In genomic region chr3:88483621-88484020, GRCm38 (mm10) we compare ENCODE assay signal across 9 mouse cellular contexts. TPM values are rescaled to one million over a fixed set of nuclear protein-coding genes. Genes with fewer than 3 reads are reported as not detected.
DNase-seq lines count a peak whose midpoint lies in the region; ATAC-seq and TF ChIP-seq lines count a peak whose summit lies in the region.
"Had no signal": no experiment of that assay in that cellular context is flagged by ENCODE, and none has a peak within 500 bp of the region (broad histone marks: within the 10 kb centered on the region; RNA-seq: fewer than 3 reads in every experiment).

No protein-coding gene starts in this region.

- no peaks in the 10 kb centered on the region for H3K79me2 ChIP-seq in CH12.LX (replicated peaks; ENCODE audit: control insufficient read depth, extremely low read depth, insufficient read depth, poor library complexity, severe bottlenecking)

- H3K4me2 ChIP-seq in CH12.LX (ENCODE audit: insufficient read depth, low read depth, poor library complexity, severe bottlenecking) = no peak overlapping the region
- H3K4me2 ChIP-seq in embryonic facial prominence, embryonic 11.5 days (ENCODE audit: low read depth, low read length) = no peak overlapping the region
- H3K4me2 ChIP-seq: heart, embryonic 15.5 days had no signal

- peak; percentile 71 for DNase-seq in CH12.LX (ENCODE audit: extremely low read depth)
- peak; percentile 86 for DNase-seq in adrenal gland, postnatal 10 days
- DNase-seq in embryonic facial prominence, embryonic 11.5 days (ENCODE audit: low spot score) = peak; percentile 90
- DNase-seq in heart, postnatal 10 days = peak; percentile 77 to 84
- peak; percentile 54 for DNase-seq in layer of hippocampus, adult 9-10 months (ENCODE audit: low spot score)
- DNase-seq in lung, postnatal 25 days (ENCODE audit: low spot score) = peak; percentile 73
- peak; percentile 83 for DNase-seq in retina, postnatal 1 day
- DNase-seq in urinary bladder, postnatal 4 days (ENCODE audit: low spot score in 2 of 2) = peak; percentile 65 to 86

- no peak overlapping the region for H3K4me3 ChIP-seq in CH12.LX (replicated peaks in 1 of 3; ENCODE audit: low read depth in 2 of 3, low read length in 2 of 3, poor library complexity in 1 of 3)
- H3K4me3 ChIP-seq in embryonic facial prominence, embryonic 11.5 days (ENCODE audit: low read depth, low read length) = no peak overlapping the region
- H3K4me3 ChIP-seq: heart, embryonic 15.5 days had no signal

- dilution Hi-C loops in CH12.LX (cut with MboI; ENCODE audit: extremely low pct_ligation_motif_present, extremely low pct_unique_long_range_greater_than_20kb, low sequenced_read_pairs) = no loop called here

- no peak for TF ChIP-seq EP300 in CH12.LX (IDR thresholded peaks at IDR 0.05; ENCODE audit: low read length)

- intact Hi-C loops in heart, postnatal 10 days (cut with DNase I) = loop anchor here (1.0 kb wide), 1 partner anchor 39 kb away; no protein-coding TSS in a partner anchor

- no peaks in the 10 kb centered on the region for H3K9me3 ChIP-seq in CH12.LX (replicated peaks; ENCODE audit: low read length)
- no peaks in the 10 kb centered on the region for H3K9me3 ChIP-seq in embryonic facial prominence, embryonic 11.5 days (replicated peaks; ENCODE audit: control insufficient read depth, low read length)
- H3K9me3 ChIP-seq: heart, embryonic 15.5 days had no signal

- TF ChIP-seq CTCF in CH12.LX (conservative IDR thresholded peaks at IDR 0.05 in 1 of 2, IDR thresholded peaks at IDR 0.05 in 1 of 2; ENCODE audit: low read depth in 2 of 2, low read length in 2 of 2) = peak; percentile 93

- H3K9ac ChIP-seq in CH12.LX (ENCODE audit: insufficient read depth, low read depth) = no peak overlapping the region
- H3K9ac ChIP-seq in embryonic facial prominence, embryonic 11.5 days (replicated peaks; ENCODE audit: low read length) = no peak overlapping the region
- H3K9ac ChIP-seq: heart, embryonic 15.5 days had no signal

- no peak for TF ChIP-seq POLR2A in CH12.LX (IDR thresholded peaks at IDR 0.05; ENCODE audit: low read depth, low read length)

- H3K27ac ChIP-seq in CH12.LX (ENCODE audit: insufficient read depth, low read depth) = no peak overlapping the region
- H3K27ac ChIP-seq in embryonic facial prominence, embryonic 11.5 days (replicated peaks; ENCODE audit: low read depth, low read length) = no peak overlapping the region
- H3K27ac ChIP-seq: heart, embryonic 15.5 days had no signal

- in situ Hi-C loops in CH12.LX (cut with MboI; ENCODE audit: low pct_ligation_motif_present, low pct_unique_long_range_greater_than_20kb, low sequenced_read_pairs) = no loop called here

- TF ChIP-seq RAD21 in CH12.LX (IDR thresholded peaks at IDR 0.05; ENCODE audit: low read depth, low read length) = peak; percentile 73

- H3K36me3 ChIP-seq in CH12.LX (replicated peaks in 1 of 2; ENCODE audit: control insufficient read depth in 1 of 2, insufficient read depth in 1 of 2, low read length in 1 of 2) = peaks cover 34 to 55% of the 10 kb centered on the region in 2 experiments
- H3K36me3 ChIP-seq in embryonic facial prominence, embryonic 11.5 days (replicated peaks; ENCODE audit: control insufficient read depth, insufficient read depth, low read depth, low read length) = no peaks in the 10 kb centered on the region; the same call in 1 of the 2 replicates

- H3K27me3 ChIP-seq in CH12.LX (replicated peaks) = peaks cover 14% of the 10 kb centered on the region
- peaks cover 26% of the 10 kb centered on the region for H3K27me3 ChIP-seq in embryonic facial prominence, embryonic 11.5 days (ENCODE audit: control insufficient read depth, insufficient read depth, low read length)

- 5% methylated on average over 5 of the region's 5 CpGs for WGBS in embryonic facial prominence, embryonic 11.5 days

- ATAC-seq in embryonic facial prominence, embryonic 11.5 days (replicated peaks; ENCODE audit: insufficient number of reproducible peaks, low FRiP score, low TSS enrichment, low read depth) = 0 out of 2 replicates have a peak, but pooled peaks have one; percentile 12

- H3K4me1 ChIP-seq in CH12.LX (ENCODE audit: control insufficient read depth in 1 of 2, insufficient read depth in 2 of 2) = peaks cover 3 to 6% of the 10 kb centered on the region in 2 experiments
- no peaks in the 10 kb centered on the region; the same call in 1 of the 2 replicates for H3K4me1 ChIP-seq in embryonic facial prominence, embryonic 11.5 days (ENCODE audit: control insufficient read depth, insufficient read depth, low read length)

TF ChIP-seq in CH12.LX, 34 proteins besides CTCF, POLR2A, EP300 and RAD21:
- TF ChIP-seq MEF2A (IDR thresholded peaks at IDR 0.05; ENCODE audit: borderline replicate concordance, low read depth, low read length) (0 out of 2 replicates have a peak, but pooled peaks have one; percentile 9), SMC3 (IDR thresholded peaks at IDR 0.05; ENCODE audit: low read depth, low read length) (peak; percentile 94), ZMIZ1 (IDR thresholded peaks at IDR 0.05; ENCODE audit: low read depth, low read length) (no peak), IRF4 (IDR thresholded peaks at IDR 0.05; ENCODE audit: low read depth, low read length) (peak; percentile 57), HCFC1 (IDR thresholded peaks at IDR 0.05; ENCODE audit: low read depth, low read length) (peak; percentile 30; the same call in 1 of the 2 replicates), SIN3A (IDR thresholded peaks at IDR 0.05; ENCODE audit: low read length) (0 out of 2 replicates have a peak, but pooled peaks have one; percentile 31), NELFE (IDR thresholded peaks at IDR 0.05; ENCODE audit: low read depth, low read length) (peak; percentile 58; the same call in 1 of the 2 replicates), BHLHE40 (IDR thresholded peaks at IDR 0.05; ENCODE audit: low read depth, low read length) (0 out of 2 replicates have a peak, but pooled peaks have one; percentile 12), MXI1 (IDR thresholded peaks at IDR 0.05; ENCODE audit: low read depth, low read length) (peak; percentile 88), MYC (IDR thresholded peaks at IDR 0.05; ENCODE audit: low read depth, low read length) (peak; percentile 53; the same call in 1 of the 2 replicates), TBP (conservative IDR thresholded peaks at IDR 0.05; ENCODE audit: low read depth, low read length) (no peak), ZKSCAN1 (IDR thresholded peaks at IDR 0.05; ENCODE audit: borderline replicate concordance, low read depth, low read length) (no peak), MAX (IDR thresholded peaks at IDR 0.05; ENCODE audit: low read length) (peak; percentile 43; the same call in 1 of the 2 replicates), ELF1 (IDR thresholded peaks at IDR 0.05; ENCODE audit: low read depth, low read length) (0 out of 2 replicates have a peak, but pooled peaks have one; percentile 9), NRF1 (IDR thresholded peaks at IDR 0.05; ENCODE audit: low read depth, low read length) (0 out of 2 replicates have a peak, but pooled peaks have one; percentile 20), PAX5 (IDR thresholded peaks at IDR 0.05; ENCODE audit: low read length) (no peak), MAZ (IDR thresholded peaks at IDR 0.05; ENCODE audit: low read depth, low read length) (0 out of 2 replicates have a peak, but pooled peaks have one; percentile 33), E2F4 (IDR thresholded peaks at IDR 0.05; ENCODE audit: insufficient replicate concordance, low read depth, low read length) (no peak), JUN (IDR thresholded peaks at IDR 0.05; ENCODE audit: insufficient read depth, low read depth, low read length) (no peak), TCF12 (IDR thresholded peaks at IDR 0.05; ENCODE audit: low read depth, low read length) (peak; percentile 51; the same call in 1 of the 2 replicates), ZC3H11A (IDR thresholded peaks at IDR 0.05; ENCODE audit: low read depth, low read length) (peak; percentile 61; the same call in 1 of the 2 replicates)

RNA-seq across cellular contexts. Expression of gene Sema4a, which starts 22.6 kb away (rescaled TPM):
- 4.5 and 4.7 TPM in 2 replicates for total RNA-seq in CH12.LX (2012; rRNA removed)
- 2.3 and 3.5 TPM in 2 replicates for total RNA-seq in CH12.LX (2014; rRNA removed)
- 7.1 and 7.9 TPM in 2 replicates for polyA plus RNA-seq in CH12.LX (2012; ENCODE audit: insufficient read length, low read depth)
- total RNA-seq in adrenal gland, postnatal 10 days (2021) = 10 to 100 TPM; 13.4 to 15.5 TPM
- 5.3 and 6.5 TPM in 2 replicates for polyA plus RNA-seq in embryonic facial prominence, embryonic 11.5 days (2014; fragmentation: Nextera tagmentation; extraction: Ambion mirVana)
- 1 to 10 TPM; 1.8 to 1.9 TPM for total RNA-seq in heart, postnatal 10 days (2021)

RNA-seq across cellular contexts. Expression of gene Lmna, which starts 26.1 kb away (rescaled TPM):
- total RNA-seq in CH12.LX (2012; rRNA removed) (60.7 and 67.7 TPM in 2 replicates), CH12.LX (2014; rRNA removed) (16.1 and 19.8 TPM in 2 replicates)
- polyA plus RNA-seq in CH12.LX (2012; ENCODE audit: insufficient read length, low read depth) = 17.2 and 21.5 TPM in 2 replicates
- total RNA-seq in adrenal gland, postnatal 10 days (2021) = 100 to 1,000 TPM; 102 to 104 TPM
- 28.7 and 30.5 TPM in 2 replicates for polyA plus RNA-seq in embryonic facial prominence, embryonic 11.5 days (2014; fragmentation: Nextera tagmentation; extraction: Ambion mirVana)
- 100 to 1,000 TPM; 164 to 173 TPM for total RNA-seq in heart, postnatal 10 days (2021)

RNA-seq across cellular contexts. Expression of gene Mex3a, which starts 48.6 kb away (rescaled TPM):
- total RNA-seq in CH12.LX (2012; rRNA removed) (3.4 and 4.9 TPM in 2 replicates), CH12.LX (2014; rRNA removed) (0.86 and 1.1 TPM in 2 replicates)
- 2.0 and 2.5 TPM in 2 replicates for polyA plus RNA-seq in CH12.LX (2012; ENCODE audit: insufficient read length, low read depth)
- 1 to 10 TPM; 5.5 to 5.6 TPM for total RNA-seq in adrenal gland, postnatal 10 days (2021)
- 40.1 and 41.0 TPM in 2 replicates for polyA plus RNA-seq in embryonic facial prominence, embryonic 11.5 days (2014; fragmentation: Nextera tagmentation; extraction: Ambion mirVana)
- total RNA-seq in heart, postnatal 10 days (2021) = 1 to 10 TPM; 3.4 to 6.3 TPM

RNA-seq across cellular contexts. Expression of gene Slc25a44, which starts 58.7 kb away (rescaled TPM):
- total RNA-seq in CH12.LX (2012; rRNA removed) (8.9 and 11.5 TPM in 2 replicates), CH12.LX (2014; rRNA removed) (12.9 and 13.2 TPM in 2 replicates)
- 15.9 and 17.5 TPM in 2 replicates for polyA plus RNA-seq in CH12.LX (2012; ENCODE audit: insufficient read length, low read depth)
- total RNA-seq in adrenal gland, postnatal 10 days (2021) = 10 to 100 TPM; 37.8 to 47.6 TPM
- polyA plus RNA-seq in embryonic facial prominence, embryonic 11.5 days (2014; fragmentation: Nextera tagmentation; extraction: Ambion mirVana) = 17.1 and 19.2 TPM in 2 replicates
- total RNA-seq in heart, postnatal 10 days (2021) = 10 to 100 TPM; 15.2 to 16.3 TPM
